Mouse (Mus musculus) ES-E14 (cell line): Measurements from ENCODE around the gene Gstm1. TPM values are rescaled to one million over a fixed set of nuclear protein-coding genes. Genes with fewer than 3 reads are reported as not detected.

Experiments
- DNase-seq: peaks from one replicate; pipeline ENCODE4 v3.0.0-alpha.2; 2013; ENCODE audit warnings: low read depth, low spot score
- H3K27ac ChIP-seq: 2 replicates; pipeline ENCODE4 v1.5.1; 2012; ENCODE audit warnings: low read depth, mild to moderate bottlenecking, low read length, moderate library complexity, mixed read lengths; ENCODE audit not compliant: poor library complexity, insufficient read depth, severe bottlenecking
- H3K36me3 ChIP-seq: 2 replicates; pipeline ENCODE4 v1.6.1; 2012; ENCODE audit warnings: mild to moderate bottlenecking, low read length, moderate library complexity, mixed read lengths; ENCODE audit not compliant: control insufficient read depth, poor library complexity, insufficient read depth, severe bottlenecking
- H3K4me1 ChIP-seq, 2 experiments: fragments of 150-350 bp in 1 of 2; sonication (generic) in 1 of 2; 2 replicates each; pipeline ENCODE4 v1.6.1; 2012; ENCODE audit warnings: low read length in 2 of 2, mild to moderate bottlenecking in 1 of 2, mixed read lengths in 1 of 2; ENCODE audit not compliant: control insufficient read depth in 2 of 2, insufficient read depth in 2 of 2, poor library complexity in 1 of 2
- H3K4me3 ChIP-seq, 2 experiments: fragments of 150-350 bp in 1 of 2; sonication (generic) in 1 of 2; 2 replicates each; pipeline ENCODE4 v1.5.1; 2012; ENCODE audit warnings: low read length in 2 of 2, low read depth in 1 of 2, mild to moderate bottlenecking in 1 of 2, mixed read lengths in 1 of 2; ENCODE audit not compliant: insufficient read depth in 1 of 2, poor library complexity in 1 of 2, severe bottlenecking in 1 of 2
- H3K9ac ChIP-seq: 2 replicates; pipeline ENCODE4 v1.6.1; 2012; ENCODE audit warnings: low read depth, mild to moderate bottlenecking, low read length, mixed read lengths; ENCODE audit not compliant: poor library complexity, insufficient read depth, severe bottlenecking
- H3K9me3 ChIP-seq: fragments of 150-350 bp; sonication (generic); 2 replicates; pipeline ENCODE4 v1.6.1; 2012; ENCODE audit warnings: low read depth, mild to moderate bottlenecking, low read length; ENCODE audit not compliant: control insufficient read depth, insufficient read depth
- CHD2 ChIP-seq: IDR thresholded peaks from 2 replicates; pipeline ENCODE4 v1.6.1; 2014; ENCODE audit warnings: mild to moderate bottlenecking, low read depth, low read length, inconsistent platforms
- HCFC1 ChIP-seq: IDR thresholded peaks from 2 replicates; pipeline ENCODE4 v1.6.1; 2012; ENCODE audit warnings: low read length, inconsistent platforms, borderline replicate concordance; ENCODE audit not compliant: insufficient read depth
- MAFK ChIP-seq: IDR thresholded peaks from 2 replicates; pipeline ENCODE4 v1.6.1; 2014; ENCODE audit warnings: mild to moderate bottlenecking, low read depth, low read length, inconsistent platforms; ENCODE audit not compliant: insufficient read depth
- ZC3H11A ChIP-seq: IDR thresholded peaks from 2 replicates; pipeline ENCODE4 v1.6.1; 2012; ENCODE audit warnings: low read depth, mild to moderate bottlenecking, inconsistent platforms, low read length, borderline replicate concordance
- ZNF384 ChIP-seq: IDR thresholded peaks from 2 replicates; pipeline ENCODE4 v1.6.1; 2012; ENCODE audit warnings: low read depth, low read length, inconsistent platforms
- in situ Hi-C, 2 experiments: fragments of 600-800 bp; cut with MboI; formaldehyde crosslinking; loops; one replicate each; pipeline ENCODE4 v1.15.1; 2025; ENCODE audit warnings: low sequenced_read_pairs in 2 of 2, inconsistent platforms in 1 of 2; ENCODE audit not compliant: unreplicated experiment in 2 of 2
- total RNA-seq: library from RNA; depleted of rRNA; stranded (reverse); fragments of 300-350 nt; gene quantifications from 2 replicates; pipeline ENCODE4 v1.2.3, GENCODE M21; 2012

Gene Gstm1
- total RNA-seq, 1 experiment: 7.9 TPM

DNA sequence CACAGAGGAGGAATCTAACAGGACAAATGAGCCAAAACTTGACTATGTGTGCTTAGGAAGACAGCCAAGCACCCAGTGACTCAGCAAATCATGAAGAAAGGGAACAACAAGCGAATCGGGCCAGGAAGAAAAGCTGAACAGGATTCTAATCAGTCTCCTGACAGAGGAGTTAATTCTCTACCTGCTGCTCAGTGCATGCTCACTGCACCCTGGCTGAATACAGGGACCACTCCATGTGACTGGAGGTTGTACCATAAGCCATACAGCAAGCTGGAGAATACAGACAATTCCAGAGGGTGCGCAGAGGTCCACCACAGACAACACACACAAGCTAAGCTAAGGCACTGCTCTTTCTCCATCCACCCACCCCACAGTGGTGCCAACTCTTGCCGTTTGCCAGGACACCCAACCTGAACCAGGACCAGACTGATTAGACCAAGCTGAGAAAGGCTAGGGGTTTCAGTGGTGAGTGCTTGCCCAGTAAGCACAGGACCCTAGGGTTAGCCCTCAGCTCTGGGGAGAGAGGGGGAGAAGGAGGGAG is 4.4 kb downstream of the Gstm1 start:
- H3K9ac ChIP-seq: no peak overlapping the region
- H3K9me3 ChIP-seq: no peaks in the 10 kb centered on the region
- H3K4me1 ChIP-seq: peaks cover 6 to 12% of the 10 kb centered on the region in 2 experiments; a peak in 2 of 4 replicates
- in situ Hi-C loops: no loop called here
- H3K4me3 ChIP-seq: no peak overlapping the region
- TF ChIP-seq ZC3H11A (no peak), HCFC1 (no peak), ZNF384 (no peak), MAFK (peak; percentile 58; the same call in 1 of the 2 replicates), CHD2 (no peak)
- no peak overlapping the region for H3K27ac ChIP-seq
- DNase-seq: no peak
- H3K36me3 ChIP-seq: no peaks in the 10 kb centered on the region; the same call in 1 of the 2 replicates

DNA sequence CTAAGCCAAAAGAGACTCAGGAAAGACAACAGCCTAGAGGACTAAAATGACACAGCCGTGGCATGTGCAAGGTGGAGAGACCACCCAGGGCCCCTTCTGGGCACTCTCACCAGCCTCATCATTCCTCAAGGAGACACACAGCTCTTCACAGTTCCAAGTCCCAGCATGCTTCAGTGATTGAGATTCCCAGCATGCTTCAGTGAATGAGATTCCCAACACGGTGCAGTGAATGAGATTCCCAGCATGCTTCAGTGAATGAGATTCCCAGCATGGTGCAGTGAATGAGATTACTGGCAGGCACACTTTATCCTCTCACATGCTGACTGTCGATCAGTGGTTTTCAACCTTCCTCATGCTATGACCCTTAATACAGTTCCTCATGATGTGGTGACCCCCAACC is 6.2 kb downstream of the Gstm1 start:
- Histone ChIP-seq H3K4me3 (no peak overlapping the region), H3K36me3 (no peaks in the 10 kb centered on the region; the same call in 1 of the 2 replicates), H3K4me1 (peaks cover 2 to 12% of the 10 kb centered on the region in 2 experiments; a peak in 1 of 4 replicates), H3K9ac (no peak overlapping the region), H3K27ac (no peak overlapping the region), H3K9me3 (no peaks in the 10 kb centered on the region)
- in situ Hi-C loops: no loop called here
- TF ChIP-seq HCFC1 (no peak), ZNF384 (no peak), MAFK (no peak), CHD2 (no peak)
- no peak for DNase-seq

- H3K4me1 ChIP-seq: peaks cover 2 to 12% of the 10 kb centered on the region in 2 experiments; a peak in 1 of 4 replicates
- no peak overlapping the region for H3K9ac ChIP-seq
- H3K9me3 ChIP-seq: no peaks in the 10 kb centered on the region
- no peak overlapping the region for H3K4me3 ChIP-seq
- TF ChIP-seq ZC3H11A (no peak), ZNF384 (no peak), HCFC1 (no peak), MAFK (no peak)
- in situ Hi-C loops: no loop called here
- no peak for DNase-seq
- H3K27ac ChIP-seq: no peak overlapping the region
- H3K36me3 ChIP-seq: no peaks in the 10 kb centered on the region; the same call in 1 of the 2 replicates
These were observed 7.5 kb downstream of the Gstm1 start for GRCm38 (mm10) chr3:108010286-108010685.

DNA sequence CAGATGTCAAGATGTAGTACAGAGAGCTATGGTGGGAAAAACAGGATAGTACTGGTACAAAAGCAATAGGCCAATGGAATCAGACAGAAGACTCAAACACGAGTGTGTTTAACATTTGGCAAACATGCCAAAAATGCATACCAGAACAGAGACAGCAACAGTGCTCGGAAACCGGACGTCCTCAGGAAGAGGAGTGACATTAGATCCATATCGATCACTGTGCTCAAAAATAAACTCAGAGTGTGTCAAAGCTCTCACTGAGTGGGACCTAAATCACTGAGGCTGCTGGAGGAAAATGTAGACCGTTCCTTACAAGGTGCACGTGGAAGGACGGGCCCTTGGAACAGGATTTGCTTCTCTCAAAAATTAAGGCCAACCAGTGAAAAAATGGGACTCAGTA is 15.8 kb downstream of the Gstm1 start:
- Histone ChIP-seq H3K9me3 (no peaks in the 10 kb centered on the region), H3K4me3 (no peak overlapping the region), H3K36me3 (no peaks in the 10 kb centered on the region), H3K27ac (no peak overlapping the region), H3K9ac (no peak overlapping the region), H3K4me1 (peaks cover 0 to 2% of the 10 kb centered on the region in 2 experiments; a peak in 1 of 4 replicates)
- in situ Hi-C loops: no loop called here
- TF ChIP-seq ZNF384 (no peak), HCFC1 (no peak), CHD2 (no peak), ZC3H11A (no peak), MAFK (no peak)
- DNase-seq: no peak

DNA sequence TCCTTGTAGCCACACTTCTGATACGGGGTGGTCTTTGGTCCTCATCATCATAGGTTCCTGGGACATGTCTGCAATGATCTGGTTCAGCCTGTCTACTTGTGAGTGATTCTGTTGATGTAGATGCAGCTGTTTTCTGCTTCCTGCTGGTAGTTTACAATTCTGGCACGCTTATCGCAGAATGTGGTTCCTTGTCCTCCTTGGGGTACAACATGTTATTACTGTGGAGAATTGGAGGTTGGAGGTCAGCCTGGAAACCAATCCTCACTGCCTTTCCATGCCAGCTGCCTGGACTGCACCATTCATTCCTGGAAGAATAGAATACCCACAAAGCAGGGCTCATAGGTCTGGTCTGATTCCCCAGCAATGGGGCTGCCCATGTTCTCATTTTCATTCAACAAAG is 18.3 kb downstream of the Gstm1 start:
- Histone ChIP-seq H3K36me3 (no peaks in the 10 kb centered on the region), H3K9ac (no peak overlapping the region), H3K4me3 (no peak overlapping the region), H3K9me3 (no peaks in the 10 kb centered on the region), H3K4me1 (peaks cover 5 to 6% of the 10 kb centered on the region in 2 experiments; a peak in 2 of 4 replicates), H3K27ac (no peak overlapping the region)
- in situ Hi-C loops: no loop called here
- no peak for TF ChIP-seq HCFC1
- no peak for TF ChIP-seq ZC3H11A
- no peak for TF ChIP-seq MAFK
- TF ChIP-seq ZNF384: no peak
- no peak for TF ChIP-seq CHD2
- DNase-seq: no peak
